Mouse (Mus musculus) layer of hippocampus, adult 18-20 months (tissue): ENCODE measurements around the gene Zbtb17. TPM values are rescaled to one million over a fixed set of nuclear protein-coding genes. Genes with fewer than 3 reads are reported as not detected.

Experiments
- DNase-seq, 2 experiments: peaks; one replicate each; pipeline ENCODE4 v3.0.0; 2022; ENCODE audit warnings: low spot score in 2 of 2
- total RNA-seq, 2 experiments: library from RNA; stranded (reverse); gene quantifications; 2 replicates each; pipeline ENCODE4 v1.2.3; 2021

Gene Zbtb17
- total RNA-seq, 2 experiments from 2014 or later = 32.4 to 36.4 TPM

DNA sequence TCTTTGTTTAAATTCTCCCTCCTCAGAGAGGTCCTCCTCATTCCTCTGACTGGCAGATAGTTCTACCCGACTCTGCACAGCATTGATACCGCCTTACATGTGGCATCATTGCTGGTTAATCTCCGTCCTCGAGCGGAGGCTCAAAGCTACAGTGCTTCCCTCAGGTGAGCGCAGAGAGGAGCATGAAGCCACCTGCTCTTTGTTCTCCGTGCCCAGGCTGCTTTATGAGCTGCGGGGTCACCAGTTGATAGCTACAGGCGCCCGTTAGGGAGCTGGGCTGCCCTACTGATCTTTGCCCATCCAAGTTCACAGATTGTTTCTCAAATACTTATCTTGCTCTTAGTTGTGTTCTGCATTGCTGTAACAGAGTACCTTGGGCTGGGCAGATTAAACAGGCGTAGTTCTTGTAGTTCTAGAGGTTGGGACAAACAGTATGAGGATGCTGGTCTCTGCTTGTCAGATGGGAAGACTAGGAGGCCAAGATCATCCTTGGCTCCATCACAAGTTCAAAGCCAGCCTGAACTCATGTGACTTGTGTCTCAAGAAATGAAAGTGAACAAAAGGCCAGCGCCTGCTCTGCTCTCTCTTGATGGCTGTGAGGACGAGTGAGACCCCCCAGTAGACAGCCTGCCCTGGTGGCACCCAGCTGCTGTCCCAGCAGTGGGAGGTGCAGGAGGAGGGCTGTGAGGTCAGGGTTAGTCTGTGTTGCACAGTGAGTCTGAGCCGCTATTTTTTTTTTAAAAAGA, 11.9 kb downstream of the Zbtb17 start:
- no peak for DNase-seq

DNA sequence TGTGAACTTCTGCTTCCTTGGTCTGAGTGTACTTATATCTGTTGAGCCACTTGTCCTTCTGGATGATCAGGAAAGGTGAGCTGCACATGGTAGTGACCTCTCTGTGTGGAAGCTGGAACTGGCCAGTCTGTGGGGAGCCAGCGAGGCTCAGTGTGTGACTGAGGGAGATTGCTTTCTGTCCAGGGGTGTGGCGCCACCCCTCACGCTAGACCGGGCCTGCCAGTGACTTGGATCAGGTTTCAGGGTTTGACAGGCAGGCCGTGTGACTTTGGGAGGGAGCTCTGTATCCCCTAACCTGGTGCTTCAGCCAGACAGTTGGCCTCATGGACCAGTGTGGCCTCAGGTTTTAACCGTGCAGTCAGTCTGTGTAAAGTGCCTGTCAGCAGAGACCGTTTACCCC, 13.8 kb downstream of the Zbtb17 start:
- no peak for DNase-seq

DNA sequence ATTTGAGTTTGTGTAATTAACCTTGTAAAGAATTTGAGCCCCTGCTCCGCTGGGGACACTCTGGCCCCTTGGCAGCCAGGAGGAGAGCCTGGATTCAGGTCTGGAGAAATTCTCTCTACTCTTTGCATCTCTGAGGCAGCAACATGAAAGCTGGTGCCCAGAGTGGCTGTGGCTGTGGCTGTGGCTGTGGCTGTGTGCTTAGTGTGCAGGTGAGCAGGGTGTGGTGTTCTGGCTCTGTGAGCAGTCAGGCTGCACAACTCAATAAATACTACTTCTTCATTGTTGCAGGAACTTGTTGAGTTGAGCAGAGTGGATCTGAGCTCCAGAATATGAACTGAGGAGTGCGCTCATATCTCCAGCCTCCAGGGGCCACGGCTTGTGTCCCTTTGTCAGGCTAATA, 14.4 kb downstream of the Zbtb17 start:
- no peak for DNase-seq

DNA sequence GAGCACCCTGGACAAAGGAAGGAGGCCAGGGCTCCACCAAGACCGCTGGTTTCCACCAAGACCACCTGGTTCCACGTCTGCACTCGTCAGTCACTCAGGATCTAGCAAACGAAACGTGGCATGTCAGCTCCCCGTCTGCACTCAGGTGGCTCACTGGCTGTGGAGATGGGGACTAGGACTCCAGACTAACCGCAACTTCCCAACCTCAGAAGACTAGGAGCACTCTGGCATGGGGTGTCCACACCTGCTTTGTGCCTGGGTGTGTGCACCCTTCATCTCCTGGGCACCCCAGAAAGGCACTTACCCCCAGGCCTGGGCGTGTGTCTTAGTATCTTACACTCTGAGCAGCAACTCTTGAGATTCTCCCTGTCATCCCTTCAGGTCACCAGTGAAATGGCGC, 15.3 kb downstream of the Zbtb17 start:
- no peak for DNase-seq

DNA sequence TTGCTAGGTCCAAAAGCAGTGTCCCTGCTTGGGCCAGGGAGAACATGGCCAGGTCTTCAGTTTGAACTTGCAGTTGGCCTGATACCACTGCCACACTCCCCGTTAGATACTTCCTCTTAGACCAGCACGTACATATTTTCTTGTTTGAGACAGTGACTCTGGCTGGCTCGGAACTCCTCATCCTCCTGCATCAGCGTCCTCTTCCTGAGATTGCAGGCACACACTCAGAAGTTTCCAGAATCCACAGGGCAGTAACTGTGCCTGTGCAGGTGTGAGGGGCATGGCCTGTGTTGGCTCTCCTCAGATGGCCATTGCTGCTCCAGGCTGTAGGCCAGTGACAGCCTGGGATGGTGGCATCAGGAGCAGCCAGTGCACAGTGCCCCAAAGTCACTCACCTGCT, 16.0 kb downstream of the Zbtb17 start:
- DNase-seq = no peak

DNA sequence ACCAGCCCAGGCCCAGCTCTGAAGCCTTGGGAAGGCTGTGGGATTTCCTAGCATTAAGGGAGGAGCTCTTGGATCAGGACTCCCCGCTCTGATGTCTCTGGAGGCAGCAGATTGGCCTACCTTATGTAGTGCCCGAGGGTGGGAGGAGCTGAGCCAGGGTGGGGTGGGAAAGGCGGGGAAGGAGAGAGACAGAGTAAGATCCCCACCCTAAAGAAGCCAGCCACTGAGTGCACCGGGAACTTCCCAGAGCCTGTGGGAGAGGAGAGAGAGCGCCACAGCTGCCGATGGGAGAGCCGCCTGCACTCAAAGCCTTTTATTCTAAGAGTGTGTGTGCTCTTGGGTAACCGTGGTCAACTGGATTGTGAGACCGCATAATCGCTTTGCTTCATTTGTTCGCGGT, 16.6 kb downstream of the Zbtb17 start:
- no peak for DNase-seq

DNA sequence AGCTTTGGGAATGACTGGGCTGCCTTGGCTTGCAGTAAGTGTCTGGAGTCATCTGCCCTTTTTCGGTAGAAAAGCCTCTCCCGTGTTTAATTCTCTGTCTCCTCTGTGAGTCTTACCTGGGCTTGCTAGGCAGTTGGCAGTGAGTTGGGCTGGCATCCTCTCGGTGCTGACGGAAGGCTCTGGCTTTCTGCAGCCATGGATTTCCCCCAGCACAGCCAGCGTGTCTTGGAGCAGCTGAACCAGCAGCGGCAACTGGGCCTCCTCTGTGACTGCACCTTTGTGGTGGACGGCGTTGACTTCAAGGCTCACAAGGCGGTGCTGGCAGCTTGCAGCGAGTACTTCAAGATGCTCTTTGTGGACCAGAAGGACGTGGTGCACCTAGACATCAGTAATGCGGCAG, 17.1 kb downstream of the Zbtb17 start:
- DNase-seq = no peak

DNA sequence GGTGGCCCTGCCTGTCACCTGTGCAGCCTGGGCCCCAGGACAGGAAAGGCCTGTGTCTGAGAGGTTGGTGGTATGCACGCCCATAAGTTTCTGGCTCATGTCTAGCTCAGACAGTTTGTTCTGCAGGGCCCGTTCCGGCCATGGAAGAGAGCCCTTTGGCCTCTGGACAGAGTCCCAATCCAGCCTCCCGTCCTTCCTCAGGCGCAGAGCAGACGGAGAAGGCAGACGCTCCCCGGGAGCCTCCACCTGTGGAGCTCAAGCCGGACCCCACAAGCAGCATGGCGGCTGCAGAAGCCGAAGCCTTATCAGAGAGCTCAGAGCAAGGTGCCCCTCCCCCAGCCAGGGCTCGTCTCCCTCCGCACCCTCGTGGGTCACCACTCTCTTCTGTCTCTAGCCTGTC, 19.0 kb downstream of the Zbtb17 start:
- no peak for DNase-seq

DNA sequence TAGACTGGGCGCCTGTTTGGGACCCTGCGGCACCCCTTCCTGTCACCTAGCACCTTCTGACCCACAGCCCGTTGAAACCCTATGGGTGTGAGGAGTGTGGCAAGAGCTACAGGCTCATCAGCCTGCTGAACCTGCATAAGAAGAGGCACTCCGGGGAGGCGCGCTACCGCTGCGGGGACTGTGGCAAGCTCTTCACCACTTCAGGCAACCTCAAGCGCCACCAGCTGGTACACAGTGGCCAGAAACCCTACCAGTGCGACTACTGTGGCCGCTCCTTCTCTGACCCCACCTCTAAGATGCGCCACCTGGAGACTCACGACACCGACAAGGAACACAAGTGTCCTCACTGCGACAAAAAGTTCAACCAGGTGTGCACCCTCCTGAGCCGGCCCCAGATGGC, 20.3 kb downstream of the Zbtb17 start:
- no peak for DNase-seq

DNA sequence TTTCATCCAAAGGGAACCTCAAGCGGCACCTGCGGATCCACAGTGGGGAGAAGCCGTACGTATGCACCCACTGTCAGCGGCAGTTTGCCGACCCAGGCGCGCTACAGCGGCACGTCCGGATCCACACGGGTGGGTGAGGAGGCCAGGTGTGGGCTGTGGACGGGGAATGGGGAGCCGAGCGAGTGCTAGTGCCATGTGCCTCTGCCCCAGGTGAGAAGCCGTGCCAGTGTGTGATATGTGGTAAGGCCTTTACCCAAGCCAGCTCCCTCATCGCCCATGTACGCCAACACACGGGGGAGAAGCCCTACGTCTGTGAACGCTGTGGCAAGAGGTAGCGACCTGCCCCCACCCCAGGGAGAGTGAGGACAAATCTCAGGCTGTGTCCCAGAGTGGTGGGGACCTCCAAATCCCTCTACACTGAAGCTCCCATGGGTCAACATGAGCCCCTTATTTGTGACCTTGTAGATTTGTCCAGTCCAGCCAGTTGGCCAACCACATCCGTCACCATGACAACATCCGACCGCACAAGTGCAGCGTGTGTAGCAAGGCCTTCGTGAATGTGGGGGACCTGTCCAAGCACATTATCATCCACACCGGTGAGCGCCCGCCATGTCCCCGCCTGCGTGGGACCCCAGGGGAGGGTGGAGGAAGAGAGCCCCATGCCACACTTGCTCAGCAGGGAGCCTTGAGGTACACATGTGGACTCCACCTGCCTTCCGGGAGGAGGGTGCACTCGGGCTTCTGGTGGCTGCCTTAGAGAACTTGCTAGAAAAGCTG, 21.2 kb downstream of the Zbtb17 start:
- DNase-seq = peak in 1 of 2 experiments; percentile 1

DNA sequence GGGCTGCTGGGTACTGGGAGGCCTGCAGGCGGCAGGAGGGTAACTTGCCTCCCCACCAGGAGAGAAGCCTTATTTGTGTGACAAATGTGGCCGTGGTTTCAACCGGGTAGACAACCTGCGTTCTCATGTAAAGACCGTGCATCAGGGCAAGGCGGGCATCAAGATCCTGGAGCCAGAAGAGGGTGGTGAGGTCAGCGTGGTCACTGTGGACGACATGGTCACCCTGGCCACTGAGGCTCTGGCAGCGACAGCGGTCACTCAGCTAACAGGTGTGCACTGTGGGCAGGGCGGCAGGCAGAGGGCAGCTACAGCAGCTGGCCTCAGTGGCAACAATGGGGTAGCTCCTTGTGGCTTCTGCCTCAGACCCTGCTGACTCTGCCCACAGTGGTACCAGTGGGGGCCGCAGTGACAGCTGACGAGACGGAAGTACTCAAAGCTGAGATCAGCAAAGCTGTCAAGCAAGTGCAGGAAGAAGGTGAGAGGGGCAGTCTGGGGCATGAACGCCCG, 21.9 kb downstream of the Zbtb17 start:
- DNase-seq = no peak

DNA sequence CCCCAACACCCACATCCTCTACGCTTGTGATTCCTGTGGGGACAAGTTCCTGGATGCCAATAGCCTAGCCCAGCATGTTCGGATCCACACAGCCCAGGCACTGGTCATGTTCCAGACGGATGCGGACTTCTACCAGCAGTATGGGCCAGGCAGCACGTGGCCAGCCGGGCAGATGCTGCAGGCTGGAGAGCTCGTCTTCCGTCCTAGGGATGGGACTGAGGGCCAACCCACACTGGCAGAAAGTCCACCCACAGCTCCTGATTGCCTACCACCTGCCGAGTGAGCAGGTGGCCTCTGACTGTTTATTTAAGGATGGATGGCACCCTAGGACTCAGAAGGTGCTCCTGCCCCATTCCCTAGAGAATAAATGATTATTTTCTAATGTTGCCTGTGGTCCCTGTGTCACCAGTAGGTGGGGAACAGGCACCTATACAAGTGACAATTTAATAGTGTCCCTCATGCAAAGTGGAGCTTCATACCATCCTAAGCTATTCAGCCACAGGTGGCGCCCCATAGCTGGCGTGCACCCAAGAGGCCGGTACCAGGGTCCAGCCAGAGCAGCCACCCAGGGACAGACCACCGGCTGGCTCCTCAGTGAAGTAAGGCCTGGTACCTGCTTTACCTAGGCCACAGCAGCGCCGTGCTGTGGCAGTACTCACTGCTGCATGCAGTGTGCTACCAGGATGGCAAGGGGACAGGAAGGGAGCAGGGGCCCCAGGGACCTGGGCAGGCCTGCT, 22.6 kb downstream of the Zbtb17 start:
- no peak for DNase-seq

DNA sequence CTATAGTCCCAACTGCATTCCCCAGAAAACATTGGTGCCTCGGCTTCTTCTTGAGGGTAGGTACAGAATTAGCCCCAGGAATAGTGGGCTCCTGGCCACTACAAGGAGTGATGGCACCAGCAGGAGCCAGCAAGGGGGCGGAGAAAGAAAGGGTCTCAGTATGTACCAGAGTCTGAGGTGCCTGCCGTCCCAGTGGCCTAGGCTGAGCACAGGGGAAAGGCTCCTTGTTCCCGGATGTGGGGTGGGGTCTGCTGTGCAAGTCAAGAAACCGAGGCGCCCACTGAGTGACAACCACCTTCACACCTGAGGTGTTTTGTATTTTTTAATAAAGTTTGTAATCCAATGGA, 23.1 kb downstream of the Zbtb17 start:
- DNase-seq = no peak

DNA sequence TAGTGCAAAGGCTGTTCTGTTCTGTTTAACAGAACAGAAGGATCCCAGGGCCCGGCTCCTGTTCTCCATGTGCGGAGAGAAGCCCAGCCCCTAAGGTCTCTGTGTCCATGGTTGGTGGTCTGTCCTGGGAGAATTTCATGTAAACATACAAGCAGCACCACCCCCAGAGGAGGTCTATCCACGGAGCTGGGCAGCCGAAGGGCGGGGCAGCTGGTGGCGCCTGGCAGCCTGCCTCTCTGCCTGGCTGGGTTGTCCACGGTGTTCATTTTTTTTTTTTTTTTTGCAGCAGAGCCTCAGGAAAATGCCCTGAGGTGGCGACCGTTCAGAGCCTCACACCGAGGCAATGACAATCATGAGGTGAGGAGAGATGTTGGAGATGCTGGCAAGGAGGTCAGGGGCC, 24.1 kb downstream of the Zbtb17 start:
- peak in 1 of 2 experiments; percentile 9 for DNase-seq

DNA sequence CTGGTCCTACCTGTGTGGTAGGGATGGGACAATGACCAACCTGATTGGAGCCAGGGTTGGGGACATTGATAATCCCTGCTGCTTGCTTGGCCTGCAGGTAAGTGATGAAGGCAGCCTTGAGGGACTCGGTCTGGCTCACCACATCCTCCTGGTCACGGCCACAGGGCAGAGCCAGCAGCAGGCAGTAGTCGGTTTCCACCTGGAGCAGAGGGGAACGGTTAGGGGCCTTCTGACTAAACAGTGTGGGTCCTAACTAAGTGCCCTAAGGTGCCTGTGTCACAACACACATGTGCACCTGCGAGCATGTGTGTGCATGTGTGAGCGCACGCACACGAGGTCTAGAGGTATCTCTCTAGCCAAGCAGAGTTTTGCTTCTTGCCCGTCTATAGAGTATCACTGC, 24.9 kb downstream of the Zbtb17 start:
- DNase-seq = no peak

DNA sequence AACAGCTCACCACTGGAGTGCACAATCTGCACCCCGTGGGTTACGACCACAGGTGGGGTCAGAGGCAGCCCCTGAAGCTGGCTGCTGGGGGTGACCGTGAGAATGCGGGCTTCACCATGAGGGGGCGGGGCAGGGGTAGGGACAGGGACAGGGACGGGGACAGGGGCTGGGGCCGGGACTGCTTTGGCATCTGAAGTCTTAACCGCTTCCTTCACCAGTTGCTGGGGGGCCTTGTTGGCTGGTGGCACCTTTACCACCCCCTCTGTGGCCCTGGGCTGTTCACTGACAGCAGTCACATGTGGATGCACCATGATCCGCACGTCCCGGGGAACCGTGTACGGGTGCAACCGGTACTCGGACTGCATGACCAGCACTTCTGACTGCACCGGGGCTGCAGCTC, 27.0 kb downstream of the Zbtb17 start:
- DNase-seq = no peak

DNA sequence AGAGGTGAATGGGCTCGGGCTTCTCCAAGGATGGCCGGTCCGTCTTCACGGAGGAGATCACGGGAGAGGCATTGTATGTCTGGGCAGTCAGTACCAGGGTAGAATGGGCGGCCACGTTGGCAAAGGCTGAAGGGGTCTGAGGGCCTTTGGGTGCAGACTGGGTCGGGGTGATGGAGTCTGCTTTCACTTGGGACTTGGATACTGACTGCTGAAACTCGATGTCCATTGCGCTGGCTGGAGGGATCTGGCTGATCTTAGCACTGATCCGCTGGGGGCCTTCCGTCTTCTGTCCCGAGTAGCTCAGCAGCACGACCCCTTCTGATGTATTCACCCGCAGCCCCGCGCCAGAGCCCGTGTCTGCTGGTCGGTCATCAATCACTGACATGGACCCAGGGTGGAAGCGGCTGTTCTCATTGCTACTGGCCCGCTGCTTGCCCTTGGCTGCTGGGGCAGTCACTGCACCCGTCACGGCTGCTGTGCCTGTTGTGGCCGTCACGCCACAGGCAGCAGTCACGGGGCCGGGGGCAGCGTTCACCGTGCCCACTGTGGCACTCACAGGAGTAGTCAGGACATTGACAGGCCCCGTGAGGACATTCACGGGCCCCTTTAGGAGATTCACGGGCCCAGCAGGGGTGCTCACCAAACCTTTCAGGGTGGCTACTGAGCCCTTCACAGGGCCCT, 28.3 kb downstream of the Zbtb17 start:
- no peak for DNase-seq

DNA sequence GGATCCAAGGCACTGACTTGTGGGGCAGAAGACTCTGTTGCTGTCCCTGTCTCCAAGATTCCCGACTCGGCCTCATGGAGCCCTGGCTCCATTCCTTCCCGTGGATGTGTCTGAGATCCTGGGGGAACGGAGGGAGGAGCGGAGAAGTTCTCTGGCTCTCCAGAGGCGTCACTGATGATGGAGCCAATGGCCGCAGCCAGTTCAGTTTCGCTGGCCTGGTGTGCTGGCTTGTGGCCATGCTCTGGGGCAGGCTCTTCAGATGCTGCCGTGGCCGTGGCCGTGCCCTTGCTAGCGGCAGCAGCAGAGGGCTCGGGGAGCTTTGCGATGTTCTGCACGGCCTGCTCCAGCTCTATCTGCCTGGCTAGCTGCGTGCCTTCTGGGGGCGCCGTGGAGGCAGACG, 30.0 kb downstream of the Zbtb17 start:
- peak in 1 of 2 experiments; percentile 0 for DNase-seq

DNA sequence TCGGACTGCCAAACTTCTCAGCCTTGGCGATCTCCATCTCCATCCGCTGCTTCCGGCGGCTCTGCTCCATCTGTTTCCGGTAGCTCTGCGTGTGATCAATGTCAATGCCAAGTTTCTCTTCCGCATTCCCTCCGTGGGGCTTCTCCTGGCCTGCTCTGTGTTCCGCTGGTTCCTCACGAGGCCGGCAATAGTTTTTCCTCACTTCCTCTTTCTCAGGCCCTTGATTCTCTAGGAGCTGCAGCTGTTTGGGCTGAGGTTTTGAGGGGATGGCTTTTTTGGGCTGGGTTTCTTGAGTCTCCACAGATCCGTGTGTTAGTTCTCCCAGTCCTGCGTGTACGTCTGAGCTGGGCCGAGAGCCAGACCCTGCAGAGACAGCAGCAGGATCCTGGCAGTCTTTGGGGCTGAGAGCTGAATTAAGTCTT, 33.2 kb downstream of the Zbtb17 start:
- DNase-seq = peak; percentile 67 to 85

DNA sequence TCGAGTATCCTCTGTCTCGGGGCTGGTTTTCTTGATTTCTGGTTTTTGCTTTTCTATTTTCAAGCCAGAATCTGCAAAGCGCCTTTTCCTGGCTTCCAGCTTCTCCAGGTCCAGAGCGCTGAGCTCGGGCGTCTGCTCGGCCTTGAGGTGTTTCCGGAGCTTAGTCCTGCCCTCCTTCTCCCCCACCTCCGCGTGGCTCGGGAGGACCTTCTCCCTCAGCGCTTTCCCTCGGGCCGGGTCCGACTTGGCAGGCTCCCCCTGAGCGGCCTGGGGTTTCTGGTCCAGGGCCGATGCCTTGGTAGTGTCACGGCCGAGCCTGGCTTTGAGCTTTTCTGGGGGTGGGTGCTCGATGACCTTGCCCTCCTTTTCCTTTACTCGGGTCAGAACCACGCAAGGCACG, 33.8 kb downstream of the Zbtb17 start:
- DNase-seq = peak in 1 of 2 experiments; percentile 5

DNA sequence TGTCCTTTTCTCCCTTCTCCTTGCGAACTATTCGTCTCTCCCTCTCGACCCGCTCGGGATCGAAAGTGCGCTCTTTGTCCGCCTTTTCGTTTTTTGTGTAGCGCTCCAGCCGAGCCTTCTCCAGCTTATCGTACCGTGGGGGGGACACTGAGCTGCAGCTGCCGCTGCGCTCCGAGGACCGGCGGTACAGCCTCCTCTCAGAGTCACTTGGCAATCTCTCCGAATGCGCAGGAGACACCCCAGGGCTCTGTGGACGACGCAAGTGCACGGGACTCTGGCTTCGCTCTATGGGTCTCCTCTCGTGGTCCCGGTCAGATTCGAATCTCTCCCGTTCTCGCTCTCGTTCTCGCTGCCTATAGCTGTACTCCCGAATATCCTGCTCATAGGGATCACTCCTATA, 34.3 kb downstream of the Zbtb17 start:
- DNase-seq = no peak
